Mouse (Mus musculus) hindbrain, embryonic 12.5 days (tissue): ENCODE data around the gene Spp1. TPM values are rescaled to one million over a fixed set of nuclear protein-coding genes. Genes with fewer than 3 reads are reported as not detected.
"Not testable (repeated sequence)": the region's sequence is repeated elsewhere in the genome, so short reads cannot be mapped to it uniquely, and the experiment has no call there.

Experiments used
- ATAC-seq: fragments of 200-750 bp; cut with Nextera tagmentation; 2 replicates; pipeline ENCODE4 v1.8.0; 2017; ENCODE audit warnings: moderate TSS enrichment; ENCODE audit not compliant: low FRiP score
- H3K27ac ChIP-seq: fragments of 300-500 bp; sonication (generic); 2 replicates; pipeline ENCODE4 v1.5.1; 2016; ENCODE audit warnings: mild to moderate bottlenecking
- H3K27me3 ChIP-seq: fragments of 300-500 bp; sonication (generic); 2 replicates; pipeline ENCODE4 v1.6.1; 2016; ENCODE audit warnings: mild to moderate bottlenecking
- H3K36me3 ChIP-seq: fragments of 300-500 bp; sonication (generic); 2 replicates; pipeline ENCODE4 v1.6.1; 2016; ENCODE audit warnings: mild to moderate bottlenecking
- H3K4me1 ChIP-seq: fragments of 300-500 bp; sonication (generic); 2 replicates; pipeline ENCODE4 v1.6.1; 2016
- H3K4me2 ChIP-seq: fragments of 300-500 bp; sonication (generic); replicated peaks from 2 replicates; pipeline ENCODE4 v1.6.1; 2016; ENCODE audit warnings: mild to moderate bottlenecking
- H3K4me3 ChIP-seq: fragments of 300-500 bp; sonication (generic); 2 replicates; pipeline ENCODE4 v1.5.1; 2016; ENCODE audit warnings: mild to moderate bottlenecking
- H3K9ac ChIP-seq: fragments of 300-500 bp; sonication (generic); 2 replicates; pipeline ENCODE4 v1.6.1; 2016; ENCODE audit warnings: mild to moderate bottlenecking, moderate library complexity
- H3K9me3 ChIP-seq: fragments of 300-500 bp; sonication (generic); replicated peaks from 2 replicates; pipeline ENCODE4 v1.6.1; 2016; ENCODE audit warnings: mild to moderate bottlenecking
- whole genome bisulfite sequencing: fragments of 180-500 bp; shearing (Covaris S2); methylation state at CpG from one replicate; pipeline ENCODE4 v1.1.7; 2016; 5-methylcytosine and 5-hydroxymethylcytosine counted together
- polyA plus RNA-seq: library from polyadenylated mRNA; unstranded; fragments of >200 nt; fragmentation: Nextera tagmentation; extraction: Ambion mirVana; gene quantifications from 2 replicates; pipeline ENCODE4 v1.2.1, GENCODE M21; 2016

The Spp1 gene
- polyA plus RNA-seq, 1 experiment from 2014 or later: 36.0 TPM

DNA sequence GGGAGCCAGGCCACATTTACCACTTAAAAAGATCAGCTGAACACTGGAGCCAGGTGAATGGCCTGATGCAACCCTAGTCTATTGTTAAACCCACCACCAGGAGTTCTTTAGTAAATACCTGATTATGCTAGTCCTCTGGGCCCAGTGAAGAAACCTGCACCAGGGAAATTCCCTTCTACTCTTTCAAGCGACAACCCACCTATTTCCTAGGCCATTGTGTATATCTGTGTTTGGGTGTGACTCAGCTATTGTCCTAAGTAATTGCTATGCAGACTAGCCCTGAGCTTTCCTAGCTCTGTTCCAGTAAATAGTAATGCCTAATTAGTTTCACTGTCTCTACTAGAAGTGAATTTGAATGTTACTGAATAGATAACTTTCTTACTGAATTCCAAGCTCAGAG lies 7.9 kb downstream of the Spp1 start:
- no peaks in the 10 kb centered on the region for H3K4me1 ChIP-seq
- WGBS: 64% methylated on average over 1 of the region's 1 CpGs

DNA sequence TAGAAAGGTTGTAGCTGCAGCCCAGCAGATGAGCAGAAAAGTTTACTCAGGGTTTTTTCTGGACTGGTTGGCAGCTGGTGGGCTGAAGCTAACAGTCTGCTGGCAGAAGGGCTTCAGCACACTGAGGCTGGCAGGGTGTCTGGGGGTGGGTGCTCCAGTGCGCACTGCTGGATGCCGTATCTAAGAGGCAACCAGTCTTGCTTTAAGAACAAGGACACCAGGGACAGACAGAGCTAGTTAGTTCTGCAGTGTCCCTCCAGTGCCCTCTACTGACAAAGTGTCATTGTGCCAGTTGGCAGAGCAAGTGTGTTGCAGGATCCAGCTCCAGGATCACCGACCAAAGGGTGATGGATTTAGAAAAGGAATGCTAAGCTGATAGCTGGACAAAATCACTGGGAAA lies 11.2 kb downstream of the Spp1 start:
- Histone ChIP-seq H3K4me2 (no peak overlapping the region), H3K9me3 (no peaks in the 10 kb centered on the region), H3K36me3 (no peaks in the 10 kb centered on the region), H3K4me3 (no peak overlapping the region), H3K27ac (no peak overlapping the region), H3K4me1 (no peaks in the 10 kb centered on the region), H3K9ac (no peak overlapping the region), H3K27me3 (no peaks in the 10 kb centered on the region; the same call in 1 of the 2 replicates)
- ATAC-seq: no peak
- 16% methylated on average over 3 of the region's 3 CpGs for WGBS

More for the DNA sequence above, 7.9 kb downstream of the Spp1 start:
- no peak for ATAC-seq
- Histone ChIP-seq H3K9me3 (no peaks in the 10 kb centered on the region), H3K4me2 (no peak overlapping the region), H3K4me3 (no peak overlapping the region), H3K36me3 (no peaks in the 10 kb centered on the region), H3K27me3 (no peaks in the 10 kb centered on the region; the same call in 1 of the 2 replicates), H3K9ac (no peak overlapping the region), H3K27ac (no peak overlapping the region)

DNA sequence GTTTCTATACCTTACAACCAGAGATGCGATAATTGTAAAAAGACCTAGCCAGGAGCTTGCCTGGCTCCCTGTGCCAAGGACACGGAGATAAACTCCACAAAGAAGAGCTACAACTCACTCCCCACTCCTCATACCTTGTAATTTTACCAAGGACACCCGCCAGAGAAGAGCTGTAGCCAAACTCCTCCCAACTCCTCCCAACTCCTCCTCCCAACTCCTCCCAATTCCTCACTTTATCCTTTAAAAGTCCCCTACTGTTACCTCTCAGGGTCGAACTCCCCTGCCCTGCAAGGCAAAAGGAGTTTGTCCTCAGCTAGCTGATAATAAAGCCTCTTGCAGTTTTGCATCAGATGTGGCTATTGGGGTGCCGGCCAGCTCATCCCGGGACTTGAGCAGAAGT lies 13.4 kb downstream of the Spp1 start:
- not testable (repeated sequence) for H3K4me2 ChIP-seq, H3K9ac ChIP-seq, ATAC-seq, H3K36me3 ChIP-seq, H3K27me3 ChIP-seq, H3K9me3 ChIP-seq, H3K27ac ChIP-seq, H3K4me3 ChIP-seq, H3K4me1 ChIP-seq
- WGBS: 20% methylated on average over 6 of the region's 6 CpGs

DNA sequence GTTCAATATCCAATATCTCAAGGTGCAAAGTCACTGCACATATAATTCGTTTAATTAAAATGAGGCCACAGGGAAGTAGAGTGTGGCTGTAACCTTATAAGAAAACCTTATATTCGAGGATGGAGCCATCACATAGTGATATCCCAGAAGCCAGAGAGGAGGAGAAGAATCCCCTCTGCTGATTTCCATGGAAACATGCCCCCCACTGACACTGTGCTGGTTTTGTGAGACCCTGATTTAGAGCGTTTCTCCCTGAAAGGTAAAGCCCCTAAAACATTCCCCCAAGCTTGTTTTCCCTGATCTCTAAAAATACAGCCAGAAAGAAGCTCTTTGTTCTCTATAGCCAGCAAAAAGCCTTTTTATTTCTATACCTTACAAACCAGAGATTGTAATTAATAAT lies 14.6 kb downstream of the Spp1 start:
- H3K27ac ChIP-seq: no peak overlapping the region
- H3K4me1 ChIP-seq: no peaks in the 10 kb centered on the region
- H3K36me3 ChIP-seq: no peaks in the 10 kb centered on the region
- WGBS: 32% methylated on average over 3 of the region's 3 CpGs
- no peak overlapping the region for H3K4me3 ChIP-seq
- no peaks in the 10 kb centered on the region for H3K9me3 ChIP-seq
- no peak overlapping the region for H3K4me2 ChIP-seq
- ATAC-seq: no peak
- H3K27me3 ChIP-seq: no peaks in the 10 kb centered on the region; the same call in 1 of the 2 replicates
- H3K9ac ChIP-seq: no peak overlapping the region

DNA sequence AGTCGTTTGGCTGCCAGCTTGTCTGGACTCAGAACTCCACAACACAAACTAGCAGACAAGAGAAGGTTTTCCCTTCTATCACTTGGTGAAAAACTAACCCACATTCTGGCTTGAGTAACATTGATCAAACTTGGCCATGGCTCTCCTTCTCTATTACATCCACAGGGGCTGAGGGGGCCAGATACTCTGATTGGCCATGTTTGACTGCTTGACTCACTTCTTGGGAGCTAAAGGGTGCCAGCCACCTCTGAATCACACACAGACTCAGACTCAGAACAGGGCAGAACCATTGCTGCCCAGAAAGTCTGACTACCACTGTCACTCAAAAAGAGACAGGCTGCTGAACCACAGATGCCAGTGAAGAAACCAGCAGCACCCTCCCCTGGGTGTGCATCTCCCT lies 18.2 kb downstream of the Spp1 start:
- H3K9me3 ChIP-seq: no peaks in the 10 kb centered on the region
- no peaks in the 10 kb centered on the region for H3K27me3 ChIP-seq
- no peak overlapping the region for H3K4me3 ChIP-seq
- no peak for ATAC-seq
- WGBS: 80% methylated on average over 1 of the region's 1 CpGs
- no peak overlapping the region for H3K4me2 ChIP-seq
- H3K9ac ChIP-seq: no peak overlapping the region
- H3K27ac ChIP-seq: no peak overlapping the region
- no peaks in the 10 kb centered on the region for H3K36me3 ChIP-seq
- H3K4me1 ChIP-seq: no peaks in the 10 kb centered on the region

DNA sequence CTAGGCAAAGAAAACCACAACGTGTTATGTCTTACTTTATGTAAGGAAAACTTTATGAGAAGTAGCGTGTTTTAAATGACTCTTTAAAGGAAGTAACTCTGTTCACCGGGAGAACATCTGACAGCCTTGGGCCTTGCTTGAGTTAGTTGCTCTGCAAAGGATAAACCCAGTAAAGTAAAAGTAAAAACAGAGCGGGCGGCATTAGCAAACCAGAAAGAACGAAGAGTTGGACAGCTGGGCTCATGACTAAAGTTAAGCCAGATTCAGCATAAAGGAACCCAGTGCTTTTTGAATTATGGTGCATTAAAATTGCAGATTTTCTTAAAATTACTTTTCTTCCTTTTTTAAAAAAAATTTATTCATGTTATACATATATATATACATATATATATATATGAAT lies 19.6 kb downstream of the Spp1 start:
- no peaks in the 10 kb centered on the region for H3K9me3 ChIP-seq

DNA sequence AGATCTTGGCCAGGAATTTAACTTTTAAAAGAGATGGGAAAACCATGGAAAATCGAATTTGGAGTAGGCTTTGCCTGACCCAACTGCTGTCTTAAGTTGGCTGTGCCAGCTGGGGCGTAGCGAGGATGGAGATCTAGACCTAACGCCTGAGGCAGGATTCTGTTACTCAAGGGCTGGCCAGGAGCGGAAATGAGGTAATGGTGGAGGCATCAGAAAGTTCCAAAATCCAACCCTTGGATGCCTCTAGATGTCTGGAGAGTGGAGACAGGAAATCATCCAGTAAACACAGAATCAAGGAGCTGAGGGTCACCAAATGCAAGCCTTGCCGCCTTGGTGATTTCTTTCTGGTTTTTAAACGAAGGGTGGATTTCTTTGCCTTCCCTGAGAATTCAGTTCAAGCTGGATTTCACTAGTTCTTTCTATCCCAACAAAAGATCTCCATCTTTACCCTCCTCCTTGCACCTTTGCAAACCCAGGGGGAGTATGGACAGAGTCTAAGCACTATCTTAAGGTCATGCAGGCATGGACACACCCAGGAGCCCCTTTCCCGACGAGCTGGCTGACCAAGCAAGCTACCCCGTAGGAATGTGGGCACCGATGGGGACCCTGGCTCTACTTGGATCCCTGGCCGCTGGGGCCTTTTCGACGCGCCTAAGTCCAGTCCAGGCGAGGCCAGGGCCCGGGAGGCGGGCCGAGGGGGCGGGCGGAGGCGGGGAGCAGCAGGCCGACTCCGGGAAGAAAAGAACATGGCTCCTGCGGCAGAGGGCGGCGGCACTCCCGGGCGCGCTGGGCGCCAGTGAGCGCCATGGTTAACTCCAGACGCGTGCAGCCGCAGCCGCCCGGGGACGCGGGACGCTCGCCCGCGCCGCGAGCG lies 24.2 kb downstream of the Spp1 start, which contains the start of gene Pkd2:
Gene Pkd2, plus strand, starts transcription at position 619 of the 874 bp plus-strand sequence.
- Histone ChIP-seq H3K9ac (peak within 1 kb of the TSS; percentile 93), H3K27me3 (no peaks in the 10 kb centered on the region), H3K36me3 (no peaks in the 10 kb centered on the region), H3K4me3 (peak within 1 kb of the TSS; percentile 73), H3K4me2 (peak within 1 kb of the TSS; percentile 68), H3K4me1 (peaks cover 22% of the 10 kb centered on the region), H3K27ac (peak within 1 kb of the TSS; percentile 94), H3K9me3 (no peaks in the 10 kb centered on the region)
- WGBS: 12% methylated on average over 46 of the region's 46 CpGs
- ATAC-seq: peak; percentile 89

More for the DNA sequence above, 19.6 kb downstream of the Spp1 start:
- no peak for ATAC-seq
- 92% methylated on average over 6 of the region's 6 CpGs for WGBS
- Histone ChIP-seq H3K4me2 (no peak overlapping the region), H3K4me1 (peaks cover 9% of the 10 kb centered on the region), H3K36me3 (no peaks in the 10 kb centered on the region), H3K9ac (no peak overlapping the region), H3K27ac (no peak overlapping the region), H3K4me3 (no peak overlapping the region), H3K27me3 (no peaks in the 10 kb centered on the region)

DNA sequence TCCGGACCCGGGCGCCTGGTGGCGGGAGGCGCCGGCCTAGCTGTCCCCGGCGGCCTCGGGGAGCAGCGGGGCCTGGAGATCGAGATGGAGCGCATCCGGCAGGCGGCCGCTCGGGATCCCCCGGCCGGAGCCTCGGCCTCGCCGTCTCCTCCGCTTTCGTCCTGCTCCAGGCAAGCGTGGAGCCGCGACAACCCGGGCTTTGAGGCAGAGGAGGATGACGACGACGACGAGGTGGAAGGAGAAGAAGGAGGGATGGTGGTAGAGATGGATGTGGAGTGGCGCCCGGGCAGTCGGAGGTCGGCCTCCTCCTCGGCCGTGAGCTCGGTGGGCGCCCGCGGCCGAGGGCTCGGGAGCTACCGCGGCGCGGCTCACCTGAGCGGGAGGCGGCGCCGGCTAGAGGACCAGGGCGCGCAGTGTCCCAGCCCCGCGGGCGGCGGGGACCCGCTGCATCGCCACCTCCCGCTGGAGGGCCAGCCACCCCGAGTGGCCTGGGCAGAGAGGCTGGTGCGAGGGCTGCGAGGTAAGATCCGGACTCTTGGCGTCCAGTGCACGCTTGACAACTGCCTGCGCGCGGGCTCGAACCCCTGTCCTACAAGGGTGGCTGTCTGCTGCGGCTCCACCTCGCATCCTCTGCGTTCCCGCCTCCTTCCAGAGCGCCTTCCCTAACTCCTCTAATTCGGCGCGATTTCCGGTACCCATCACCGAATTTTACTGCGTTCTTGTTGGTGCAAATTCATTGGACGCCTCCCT lies 25.0 kb downstream of the Spp1 start:
- Histone ChIP-seq H3K4me2 (peak overlapping the region; percentile 68), H3K36me3 (peaks cover 3% of the 10 kb centered on the region; the same call in 1 of the 2 replicates), H3K27me3 (no peaks in the 10 kb centered on the region), H3K27ac (peak overlapping the region; percentile 94), H3K9ac (peak overlapping the region; percentile 93), H3K9me3 (no peaks in the 10 kb centered on the region), H3K4me3 (peak overlapping the region; percentile 73), H3K4me1 (peaks cover 22% of the 10 kb centered on the region)
- under 1% methylated on average over 59 of the region's 82 CpGs for WGBS
- peak; percentile 86 for ATAC-seq

DNA sequence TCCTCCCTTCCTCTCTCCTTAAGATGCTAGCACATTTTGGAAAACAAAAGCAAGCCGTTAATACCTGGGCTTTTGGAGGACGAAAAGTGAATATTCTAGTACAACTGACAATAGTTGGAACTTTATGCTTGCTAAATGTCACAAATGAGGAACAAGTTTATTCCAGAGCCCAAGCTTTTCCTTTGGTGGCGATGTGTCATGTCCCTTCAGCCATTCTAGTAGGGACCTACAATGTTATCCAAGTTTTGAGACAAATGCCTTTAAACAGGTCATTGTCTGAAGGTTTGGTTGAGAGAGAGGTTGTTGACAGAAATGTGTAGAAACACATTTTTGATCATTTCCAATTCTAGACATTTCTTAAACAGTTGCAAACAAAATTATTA lies 25.5 kb downstream of the Spp1 start:
- no peaks in the 10 kb centered on the region for H3K27me3 ChIP-seq
- peak overlapping the region; percentile 94; the same call in 1 of the 2 replicates for H3K27ac ChIP-seq
- H3K4me2 ChIP-seq: peak overlapping the region; percentile 68
- H3K36me3 ChIP-seq: peaks cover 3% of the 10 kb centered on the region; the same call in 1 of the 2 replicates
- H3K9ac ChIP-seq: peak overlapping the region; percentile 93
- H3K9me3 ChIP-seq: no peaks in the 10 kb centered on the region
- 41% methylated on average over 3 of the region's 3 CpGs for WGBS
- ATAC-seq: no peak
- H3K4me1 ChIP-seq: peaks cover 22% of the 10 kb centered on the region
- H3K4me3 ChIP-seq: peak overlapping the region; percentile 73

DNA sequence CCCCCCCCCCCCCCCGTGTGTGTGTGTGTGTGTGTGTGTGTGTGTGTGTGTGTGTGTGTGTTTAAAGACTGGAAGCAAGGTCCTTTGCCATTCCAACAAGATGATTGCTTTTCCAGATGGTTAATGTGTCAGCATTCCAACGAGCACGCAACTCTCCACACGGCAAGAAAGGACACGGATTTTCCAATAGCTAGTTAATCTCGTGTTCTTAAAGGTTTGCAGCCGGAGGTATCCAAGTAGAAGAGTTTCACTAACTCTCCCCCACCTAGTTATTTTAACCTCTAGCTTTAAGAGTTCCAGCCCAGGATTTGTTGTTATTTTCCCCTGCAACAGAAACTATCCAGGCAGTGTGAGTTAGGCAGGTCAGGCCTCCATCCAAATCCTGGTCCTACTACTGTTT lies 25.9 kb downstream of the Spp1 start:
- no peak for ATAC-seq
- peak overlapping the region; percentile 73 for H3K4me3 ChIP-seq
- peaks cover 22% of the 10 kb centered on the region for H3K4me1 ChIP-seq
- 56% methylated on average over 6 of the region's 7 CpGs for WGBS
- no peaks in the 10 kb centered on the region for H3K9me3 ChIP-seq
- H3K4me2 ChIP-seq: peak overlapping the region; percentile 68
- H3K36me3 ChIP-seq: peaks cover 8% of the 10 kb centered on the region
- 0 out of 2 replicates have a peak overlapping the region, but pooled peaks have one; percentile 23 for H3K9ac ChIP-seq
- H3K27ac ChIP-seq: no peak overlapping the region; the same call in 1 of the 2 replicates
- no peaks in the 10 kb centered on the region for H3K27me3 ChIP-seq

DNA sequence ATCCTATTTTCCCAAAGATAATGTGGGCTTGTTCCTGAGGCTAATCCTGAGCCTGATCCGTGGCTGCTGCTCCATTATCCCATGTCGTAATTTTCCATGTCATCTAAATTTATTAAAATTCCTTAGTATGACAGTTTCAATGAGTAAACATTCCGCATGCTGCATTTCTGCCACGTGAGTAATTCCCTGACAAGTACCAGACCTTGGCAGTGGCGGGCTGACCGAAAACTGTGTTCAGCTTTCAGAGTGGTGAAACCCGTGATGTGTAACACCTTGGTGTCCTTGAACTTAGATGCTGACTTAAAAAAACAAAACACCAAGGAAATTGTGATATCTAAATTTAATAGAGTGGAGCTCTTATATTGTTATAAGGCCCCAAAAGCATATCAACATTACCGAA lies 30.4 kb downstream of the Spp1 start:
- Histone ChIP-seq H3K36me3 (peaks cover 32% of the 10 kb centered on the region), H3K4me2 (no peak overlapping the region), H3K4me1 (peaks cover 11% of the 10 kb centered on the region; the same call in 1 of the 2 replicates), H3K9me3 (no peaks in the 10 kb centered on the region), H3K27ac (no peak overlapping the region), H3K27me3 (no peaks in the 10 kb centered on the region), H3K4me3 (no peak overlapping the region), H3K9ac (no peak overlapping the region)
- 87% methylated on average over 8 of the region's 8 CpGs for WGBS
- no peak for ATAC-seq

DNA sequence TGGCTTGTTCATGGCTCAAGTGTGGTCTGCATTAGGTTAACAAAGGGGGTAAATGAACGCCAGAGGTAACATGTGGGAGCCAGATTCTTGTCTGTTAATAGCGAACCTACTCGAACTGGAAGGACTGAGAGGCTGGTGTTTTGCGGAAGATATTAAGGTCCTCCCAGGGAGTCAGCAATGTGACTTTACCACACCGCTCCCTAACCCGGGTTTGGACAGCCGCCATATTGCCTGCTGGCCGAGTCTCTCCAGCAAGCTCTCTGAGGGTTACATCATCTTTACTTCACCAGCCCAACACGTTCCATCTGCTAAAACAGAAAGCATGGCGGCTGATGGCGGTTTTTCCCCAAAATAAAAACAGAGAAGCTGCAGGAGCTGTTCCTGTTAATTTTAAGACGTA lies 30.8 kb downstream of the Spp1 start:
- no peak overlapping the region for H3K4me2 ChIP-seq
- no peak overlapping the region for H3K27ac ChIP-seq
- no peaks in the 10 kb centered on the region for H3K9me3 ChIP-seq
- peaks cover 36% of the 10 kb centered on the region for H3K36me3 ChIP-seq
- H3K4me1 ChIP-seq: peaks cover 6% of the 10 kb centered on the region; the same call in 1 of the 2 replicates
- H3K27me3 ChIP-seq: no peaks in the 10 kb centered on the region
- H3K4me3 ChIP-seq: no peak overlapping the region
- ATAC-seq: no peak
- WGBS: 92% methylated on average over 12 of the region's 12 CpGs
- no peak overlapping the region for H3K9ac ChIP-seq
